Mouse (Mus musculus) stomach, embryonic 16.5 days (tissue): ENCODE measurements around the gene Zfp36l1. TPM values are rescaled to one million over a fixed set of nuclear protein-coding genes. Genes with fewer than 3 reads are reported as not detected.

Experiments
- ATAC-seq: fragments of 200-750 bp; cut with Nextera tagmentation; 2 replicates; pipeline ENCODE4 v1.8.0; 2017; ENCODE audit warnings: moderate number of reproducible peaks, moderate TSS enrichment; ENCODE audit not compliant: insufficient read depth, low FRiP score
- H3K27ac ChIP-seq: fragments of 300-500 bp; sonication (generic); 2 replicates; pipeline ENCODE4 v1.5.1; 2014; ENCODE audit warnings: low read length
- H3K27me3 ChIP-seq: fragments of 300-500 bp; sonication (generic); 2 replicates; pipeline ENCODE4 v1.6.1; 2014; ENCODE audit warnings: low read length, control low read depth, mixed read lengths; ENCODE audit not compliant: control insufficient read depth, insufficient read depth
- H3K36me3 ChIP-seq: fragments of 300-500 bp; sonication (generic); 2 replicates; pipeline ENCODE4 v1.6.1; 2014; ENCODE audit warnings: low read length; ENCODE audit not compliant: control insufficient read depth, insufficient read depth
- H3K4me1 ChIP-seq: fragments of 300-500 bp; sonication (generic); 2 replicates; pipeline ENCODE4 v1.6.1; 2014; ENCODE audit warnings: low read length, control low read depth, mixed read lengths; ENCODE audit not compliant: control insufficient read depth, insufficient read depth
- H3K4me2 ChIP-seq: fragments of 300-500 bp; sonication (generic); 2 replicates; pipeline ENCODE4 v1.6.1; 2014; ENCODE audit warnings: low read depth, low read length, mixed read lengths
- H3K4me3 ChIP-seq: fragments of 300-500 bp; sonication (generic); replicated peaks from 2 replicates; pipeline ENCODE4 v1.5.1; 2014; ENCODE audit warnings: mild to moderate bottlenecking, low read length
- H3K9ac ChIP-seq: fragments of 300-500 bp; sonication (generic); 2 replicates; pipeline ENCODE4 v1.6.1; 2014; ENCODE audit warnings: low read length
- H3K9me3 ChIP-seq: fragments of 300-500 bp; sonication (generic); replicated peaks from 2 replicates; pipeline ENCODE4 v1.6.1; 2016; ENCODE audit warnings: low read length, control low read depth; ENCODE audit not compliant: control insufficient read depth
- WGBS: fragments of 180-500 bp; shearing (Covaris S2); extraction: QIAGEN DNeasy Blood & Tissue Kit; methylation state at CpG from one replicate; pipeline ENCODE4 v1.1.7; 2014; 5-methylcytosine and 5-hydroxymethylcytosine counted together
- polyA plus RNA-seq: library from polyadenylated mRNA; unstranded; fragments of >200 nt; fragmentation: Nextera tagmentation; extraction: Ambion mirVana; gene quantifications from 2 replicates; pipeline ENCODE4 v1.2.1, GENCODE M21; 2015

Zfp36l1 gene
- polyA plus RNA-seq: 137 and 140 TPM in 2 replicates

GRCm38 (mm10) chr12:80112852-80113551, at the start of gene Zfp36l1:
TSS of gene Zfp36l1 (minus strand) at chr12:80113013.
- peak; percentile 82 for ATAC-seq

GRCm38 (mm10) chr12:80162448-80162847, 49.6 kb upstream of the Zfp36l1 start:
- H3K4me1 ChIP-seq: no peaks in the 10 kb centered on the region
- 80% methylated on average over 3 of the region's 3 CpGs for WGBS

More at GRCm38 (mm10) chr12:80112852-80113551, at the start of gene Zfp36l1:
- Histone ChIP-seq H3K4me3 (peak within 1 kb of the TSS; percentile 85), H3K4me2 (peak within 1 kb of the TSS; percentile 90), H3K36me3 (peaks cover 10% of the 10 kb centered on the region; the same call in 1 of the 2 replicates), H3K9me3 (no peaks in the 10 kb centered on the region), H3K27me3 (no peaks in the 10 kb centered on the region), H3K9ac (peak within 1 kb of the TSS; percentile 99), H3K4me1 (peaks cover 15% of the 10 kb centered on the region), H3K27ac (peak within 1 kb of the TSS; percentile 100)
- under 1% methylated on average over 39 of the region's 42 CpGs for WGBS

GRCm38 (mm10) chr12:80157675-80158074, 44.9 kb upstream of the Zfp36l1 start:
- 7% methylated on average over 5 of the region's 5 CpGs for WGBS
- H3K4me1 ChIP-seq: no peaks in the 10 kb centered on the region
- H3K9ac ChIP-seq: peak overlapping the region; percentile 28; the same call in 1 of the 2 replicates
- ATAC-seq: no peak
- H3K4me3 ChIP-seq: no peak overlapping the region; the same call in 1 of the 2 replicates
- no peaks in the 10 kb centered on the region for H3K36me3 ChIP-seq
- no peaks in the 10 kb centered on the region for H3K27me3 ChIP-seq
- no peaks in the 10 kb centered on the region for H3K9me3 ChIP-seq
- H3K27ac ChIP-seq: no peak overlapping the region
- H3K4me2 ChIP-seq: peak overlapping the region; percentile 29; the same call in 1 of the 2 replicates

More at GRCm38 (mm10) chr12:80162448-80162847, 49.6 kb upstream of the Zfp36l1 start:
- Histone ChIP-seq H3K27ac (no peak overlapping the region), H3K9ac (no peak overlapping the region), H3K9me3 (no peaks in the 10 kb centered on the region), H3K4me3 (no peak overlapping the region), H3K36me3 (peaks cover 5% of the 10 kb centered on the region; the same call in 1 of the 2 replicates), H3K4me2 (no peak overlapping the region), H3K27me3 (no peaks in the 10 kb centered on the region)
- ATAC-seq: no peak

DNA sequence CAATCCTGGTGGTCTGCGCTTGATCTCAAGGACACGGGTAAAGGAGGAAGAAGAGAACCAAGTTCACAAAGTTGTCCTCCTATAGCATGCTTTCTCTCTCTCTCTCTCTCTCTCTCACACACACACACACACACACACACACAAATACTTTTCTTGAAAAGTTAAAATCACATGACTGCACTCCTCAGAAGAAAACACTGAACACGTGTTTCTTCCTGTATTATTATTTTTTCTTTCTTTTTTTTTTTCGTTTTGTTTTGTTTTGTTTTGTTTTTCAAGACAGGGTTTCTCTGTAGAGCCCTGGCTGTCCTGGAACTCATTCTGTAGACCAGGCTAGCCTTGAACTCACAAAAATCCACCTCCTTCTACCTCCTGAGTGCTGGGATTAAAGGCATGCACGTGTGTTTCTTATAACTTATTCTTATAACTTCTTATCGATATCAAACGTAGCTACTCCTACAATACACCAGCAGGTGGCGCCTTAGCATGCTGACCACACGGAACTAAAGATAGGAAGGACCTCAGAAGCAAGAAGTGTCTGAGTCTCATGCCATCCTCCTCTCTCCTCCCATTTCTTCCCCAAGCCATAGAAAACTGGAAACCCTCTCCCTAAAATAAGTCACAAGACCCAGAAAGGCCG, 41.0 kb upstream of the Zfp36l1 start:
- Histone ChIP-seq H3K27ac (no peak overlapping the region), H3K4me3 (no peak overlapping the region), H3K36me3 (no peaks in the 10 kb centered on the region), H3K9me3 (0 out of 2 replicates have a peak, but pooled peaks cover 3% of the 10 kb centered on the region), H3K4me1 (no peaks in the 10 kb centered on the region), H3K4me2 (no peak overlapping the region), H3K27me3 (no peaks in the 10 kb centered on the region), H3K9ac (no peak overlapping the region)
- no peak for ATAC-seq
- 39% methylated on average over 10 of the region's 10 CpGs for WGBS

DNA sequence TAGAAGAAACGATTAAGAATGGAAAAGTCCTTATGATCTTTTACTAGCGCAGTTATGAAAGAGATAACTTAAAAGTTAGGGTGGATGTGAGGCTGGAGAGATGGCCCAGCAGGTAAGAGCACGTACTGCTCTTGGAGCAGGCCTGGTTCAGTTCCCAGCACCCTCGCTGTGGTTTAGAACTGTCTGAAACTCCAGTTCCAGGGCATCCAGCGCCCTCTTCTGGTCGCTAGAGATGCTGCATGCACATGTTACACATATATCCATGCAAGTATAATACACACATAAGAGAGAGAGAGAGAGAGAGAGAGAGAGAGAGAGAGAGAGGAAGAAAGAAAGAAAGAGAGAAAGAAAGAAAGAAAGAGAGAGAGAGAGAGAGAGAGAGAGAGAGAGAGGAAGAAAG, 40.3 kb upstream of the Zfp36l1 start:
- H3K9ac ChIP-seq: no peak overlapping the region
- H3K4me3 ChIP-seq: no peak overlapping the region
- H3K27ac ChIP-seq: no peak overlapping the region
- no peak overlapping the region for H3K4me2 ChIP-seq
- H3K27me3 ChIP-seq: no peaks in the 10 kb centered on the region
- no peak for ATAC-seq
- no peaks in the 10 kb centered on the region for H3K36me3 ChIP-seq
- H3K9me3 ChIP-seq: 0 out of 2 replicates have a peak, but pooled peaks cover 3% of the 10 kb centered on the region
- no peaks in the 10 kb centered on the region for H3K4me1 ChIP-seq
- 84% methylated on average over 6 of the region's 6 CpGs for WGBS

GRCm38 (mm10) chr12:80151821-80152220, 39.0 kb upstream of the Zfp36l1 start:
- H3K36me3 ChIP-seq: no peaks in the 10 kb centered on the region
- no peak overlapping the region for H3K4me3 ChIP-seq
- peaks cover 4% of the 10 kb centered on the region; the same call in 1 of the 2 replicates for H3K4me1 ChIP-seq
- ATAC-seq: no peak
- WGBS: 90% methylated on average over 6 of the region's 6 CpGs
- H3K9me3 ChIP-seq: 0 out of 2 replicates have a peak, but pooled peaks cover 3% of the 10 kb centered on the region
- H3K9ac ChIP-seq: no peak overlapping the region
- H3K27me3 ChIP-seq: no peaks in the 10 kb centered on the region
- H3K4me2 ChIP-seq: no peak overlapping the region
- H3K27ac ChIP-seq: no peak overlapping the region

DNA sequence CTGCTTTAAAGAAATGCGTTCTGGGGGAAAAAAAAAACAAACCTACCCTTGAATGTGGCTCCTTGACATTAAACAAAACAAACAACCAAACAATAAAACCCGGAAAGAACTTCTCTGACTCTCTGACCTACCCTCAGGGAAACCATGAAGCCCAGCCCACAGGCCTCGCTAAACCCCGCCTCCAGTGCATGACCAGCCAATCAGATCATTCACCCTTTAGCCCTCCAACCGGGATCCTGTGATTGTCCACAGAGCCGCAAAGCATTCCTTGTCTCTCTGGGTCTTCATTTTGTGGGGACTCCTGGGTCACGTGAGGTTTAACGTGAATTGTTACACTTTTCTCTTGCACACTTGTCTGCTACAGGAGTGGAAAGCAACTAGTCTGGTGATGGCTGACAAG, 37.8 kb upstream of the Zfp36l1 start:
- H3K9me3 ChIP-seq: 0 out of 2 replicates have a peak, but pooled peaks cover 3% of the 10 kb centered on the region
- no peaks in the 10 kb centered on the region for H3K36me3 ChIP-seq
- H3K4me3 ChIP-seq: no peak overlapping the region
- peaks cover 11% of the 10 kb centered on the region; the same call in 1 of the 2 replicates for H3K4me1 ChIP-seq
- peak overlapping the region; percentile 28; the same call in 1 of the 2 replicates for H3K4me2 ChIP-seq
- whole genome bisulfite sequencing: 35% methylated on average over 8 of the region's 8 CpGs
- H3K9ac ChIP-seq: no peak overlapping the region
- H3K27me3 ChIP-seq: no peaks in the 10 kb centered on the region
- ATAC-seq: no peak
- H3K27ac ChIP-seq: no peak overlapping the region

- Histone ChIP-seq H3K4me3 (no peak overlapping the region), H3K9me3 (0 out of 2 replicates have a peak, but pooled peaks cover 3% of the 10 kb centered on the region), H3K36me3 (no peaks in the 10 kb centered on the region), H3K27me3 (no peaks in the 10 kb centered on the region), H3K4me2 (no peak overlapping the region), H3K9ac (no peak overlapping the region), H3K27ac (peak overlapping the region; percentile 76; the same call in 1 of the 2 replicates), H3K4me1 (peaks cover 15% of the 10 kb centered on the region; the same call in 1 of the 2 replicates)
- WGBS: 77% methylated on average over 11 of the region's 11 CpGs
- ATAC-seq: 0 out of 2 replicates have a peak, but pooled peaks have one; percentile 24
These were observed 34.9 kb upstream of the Zfp36l1 start for GRCm38 (mm10) chr12:80147563-80148214.
